Mouse (Mus musculus): ENCODE data around the gene Anks1. TPM values are rescaled to one million over a fixed set of nuclear protein-coding genes. Genes with fewer than 3 reads are reported as not detected.
A peak's percentile ranks its signal among the peaks of the same experiment; 100 is the strongest.

The Anks1 gene
- total RNA-seq, 2 experiments from 2014 or later = 54.3 to 54.6 TPM

- DNase-seq = no peak
These were observed 125.9 kb downstream of the Anks1 start for GRCm38 (mm10) chr17:28034986-28035385.

GRCm38 (mm10) chr17:28036813-28037756 lies 128.0 kb downstream of the Anks1 start:
- intact Hi-C loops (cut with DNase I) = no loop called here

More at GRCm38 (mm10) chr17:28034986-28035385, 125.9 kb downstream of the Anks1 start:
- intact Hi-C loops (cut with DNase I) = no loop called here

GRCm38 (mm10) chr17:28040620-28041019 lies 131.5 kb downstream of the Anks1 start:
- DNase-seq = no peak
- intact Hi-C loops (cut with DNase I) = no loop called here

More at GRCm38 (mm10) chr17:28036813-28037756, 128.0 kb downstream of the Anks1 start:
- DNase-seq = no peak

GRCm38 (mm10) chr17:28041298-28041697 lies 132.2 kb downstream of the Anks1 start:
- intact Hi-C loops (cut with DNase I) = no loop called here
- no peak for DNase-seq

GRCm38 (mm10) chr17:28042299-28042771 lies 133.2 kb downstream of the Anks1 start:
- intact Hi-C loops (cut with DNase I) = no loop called here
- DNase-seq = no peak

GRCm38 (mm10) chr17:28047017-28047416 lies 137.9 kb downstream of the Anks1 start:
- intact Hi-C loops (cut with DNase I) = loop anchor here (5.0 kb wide), 1 partner anchor 40 kb away; no protein-coding TSS in a partner anchor
- no peak for DNase-seq

- no peak for DNase-seq
- intact Hi-C loops (cut with DNase I) = loop anchor here (5.0 kb wide), 1 partner anchor 40 kb away; no protein-coding TSS in a partner anchor
These were observed 138.4 kb downstream of the Anks1 start for GRCm38 (mm10) chr17:28047520-28047919.

- intact Hi-C loops (cut with DNase I) = loop anchor here (1.0 to 5.0 kb wide), 2 partner anchors 41 to 59 kb away; no protein-coding TSS in a partner anchor
- no peak for DNase-seq
These were observed 139.3 kb downstream of the Anks1 start for GRCm38 (mm10) chr17:28048425-28048824.

- peak in 1 of 2 experiments; percentile 45 for DNase-seq
- intact Hi-C loops (cut with DNase I) = no loop called here
These were observed 141.1 kb downstream of the Anks1 start for GRCm38 (mm10) chr17:28050210-28050609.

- DNase-seq = no peak
- intact Hi-C loops (cut with DNase I) = no loop called here
These were observed 143.3 kb downstream of the Anks1 start for GRCm38 (mm10) chr17:28052293-28052863.

- intact Hi-C loops (cut with DNase I) = loop anchor here (2.0 kb wide), 1 partner anchor 26 kb away; no protein-coding TSS in a partner anchor
- no peak for DNase-seq
These were observed 149.2 kb downstream of the Anks1 start for GRCm38 (mm10) chr17:28058346-28058745.

- no peak for DNase-seq
- intact Hi-C loops (cut with DNase I) = loop anchor here (5.0 kb wide), 2 partner anchors 68 to 153 kb away; partner anchors contain the start of genes Anks1 and Taf11
These were observed 151.6 kb downstream of the Anks1 start for GRCm38 (mm10) chr17:28060681-28061080.

GRCm38 (mm10) chr17:28061472-28061871 lies 152.4 kb downstream of the Anks1 start:
- DNase-seq = peak in 1 of 2 experiments; percentile 32
- intact Hi-C loops (cut with DNase I) = loop anchor here (5.0 kb wide), 2 partner anchors 69 to 154 kb away; partner anchors contain the start of genes Anks1 and Taf11

- intact Hi-C loops (cut with DNase I) = loop anchor here (5.0 kb wide), 2 partner anchors 70 to 155 kb away; partner anchors contain the start of genes Anks1 and Taf11
- DNase-seq = no peak
These were observed 153.6 kb downstream of the Anks1 start for GRCm38 (mm10) chr17:28062710-28063109.

GRCm38 (mm10) chr17:28063163-28063562 lies 154.1 kb downstream of the Anks1 start:
- intact Hi-C loops (cut with DNase I) = loop anchor here (5.0 kb wide), 2 partner anchors 71 to 156 kb away; partner anchors contain the start of genes Anks1 and Taf11
- no peak for DNase-seq

- DNase-seq = no peak
- intact Hi-C loops (cut with DNase I) = no loop called here
These were observed 158.2 kb downstream of the Anks1 start for GRCm38 (mm10) chr17:28067303-28067702.

- intact Hi-C loops (cut with DNase I) = no loop called here
- DNase-seq = no peak
These were observed 160.3 kb downstream of the Anks1 start for GRCm38 (mm10) chr17:28069446-28069845.

- DNase-seq = no peak
- intact Hi-C loops (cut with DNase I) = loop anchor here (2.0 kb wide), 1 partner anchor 15 kb away; no protein-coding TSS in a partner anchor
These were observed 161.2 kb downstream of the Anks1 start for GRCm38 (mm10) chr17:28070256-28070655.

- no peak for DNase-seq
These were observed 163.6 kb downstream of the Anks1 start for GRCm38 (mm10) chr17:28072730-28073129.

GRCm38 (mm10) chr17:28074486-28074885 lies 165.4 kb downstream of the Anks1 start:
- DNase-seq = no peak
- intact Hi-C loops (cut with DNase I) = no loop called here

More at GRCm38 (mm10) chr17:28072730-28073129, 163.6 kb downstream of the Anks1 start:
- intact Hi-C loops (cut with DNase I) = no loop called here

GRCm38 (mm10) chr17:28078028-28078427 lies 168.9 kb downstream of the Anks1 start:
- DNase-seq = no peak
- intact Hi-C loops (cut with DNase I) = loop anchor here (2.0 kb wide), 1 partner anchor 169 kb away; the partner anchor contains the start of genes Anks1 and Taf11

Measured in heart, postnatal 36 days (tissue).